ENCODE assay signal across 10 mouse cellular contexts in the genomic region with DNA sequence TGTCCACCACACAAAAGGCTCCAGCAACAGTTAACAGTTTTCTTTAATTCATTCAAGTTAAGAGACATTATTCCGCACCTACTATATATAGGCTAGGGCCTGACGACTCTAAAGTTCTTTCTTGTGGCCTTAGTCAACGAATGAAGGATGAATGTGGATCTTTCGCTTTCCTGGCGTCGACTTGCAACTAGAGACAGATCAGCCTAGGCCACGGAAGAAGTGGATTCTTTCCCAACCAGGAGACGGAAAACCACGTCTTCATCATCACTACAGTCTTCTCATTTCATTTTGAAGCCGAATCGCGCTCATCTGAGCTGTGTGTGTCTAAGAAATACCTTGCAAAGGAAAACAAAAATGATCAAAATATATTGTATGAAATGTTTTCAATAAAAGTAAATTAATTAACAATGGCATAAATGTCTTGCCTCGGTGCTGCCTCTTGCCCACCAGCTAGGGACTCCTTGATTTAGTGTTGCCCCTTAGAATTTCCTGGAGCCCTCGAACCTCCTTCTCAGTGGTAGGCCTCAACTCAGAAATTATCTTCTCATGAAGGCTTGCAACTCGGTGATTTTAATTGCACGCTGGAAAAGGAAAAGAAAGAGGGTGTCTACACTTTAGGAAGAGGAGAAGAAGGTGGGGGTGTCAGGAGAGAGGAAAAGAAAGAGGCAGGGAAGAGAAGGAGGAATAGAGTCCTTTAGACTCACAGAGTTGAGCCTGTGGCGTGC. TPM values are rescaled to one million over a fixed set of nuclear protein-coding genes. Genes with fewer than 3 reads are reported as not detected.
DNase-seq lines count a peak whose midpoint lies in the region; ATAC-seq lines count a peak whose summit lies in the region.
"Had no signal": no experiment of that assay in that cellular context is flagged by ENCODE, and none has a peak within 500 bp of the region (broad histone marks: within the 10 kb centered on the region; RNA-seq: fewer than 3 reads in every experiment).

No protein-coding gene starts in this region.

- H3K4me1 ChIP-seq in heart, embryonic 12.5 days (replicated peaks): peaks cover 8% of the 10 kb centered on the region; the same call in 1 of the 2 replicates
- H3K4me1 ChIP-seq in hindbrain, embryonic 11.5 days (replicated peaks; ENCODE audit: control insufficient read depth, insufficient read depth, low read length): no peaks in the 10 kb centered on the region
- peaks cover 32% of the 10 kb centered on the region for H3K4me1 ChIP-seq in midbrain, embryonic 10.5 days

- peak overlapping the region; percentile 37; the same call in 1 of the 2 replicates for H3K9ac ChIP-seq in heart, embryonic 12.5 days
- no peak overlapping the region for H3K9ac ChIP-seq in hindbrain, embryonic 11.5 days (ENCODE audit: low read depth, low read length)

- H3K9me3 ChIP-seq in heart, embryonic 12.5 days (replicated peaks): no peaks in the 10 kb centered on the region
- H3K9me3 ChIP-seq in hindbrain, embryonic 11.5 days (ENCODE audit: control insufficient read depth, low read length): no peaks in the 10 kb centered on the region
- H3K9me3 ChIP-seq in midbrain, embryonic 10.5 days (replicated peaks): no peaks in the 10 kb centered on the region

- no peak overlapping the region for H3K27ac ChIP-seq in heart, embryonic 12.5 days (ENCODE audit: poor library complexity, severe bottlenecking)
- H3K27ac ChIP-seq in hindbrain, embryonic 11.5 days (ENCODE audit: low read depth, low read length): no peak overlapping the region
- H3K27ac ChIP-seq in midbrain, embryonic 10.5 days (replicated peaks): peak overlapping the region; percentile 47; the same call in 1 of the 2 replicates

- peak overlapping the region; percentile 70 for H3K4me3 ChIP-seq in heart, embryonic 12.5 days
- H3K4me3 ChIP-seq in hindbrain, embryonic 11.5 days (ENCODE audit: low read depth, low read length): peak overlapping the region; percentile 41
- peak overlapping the region; percentile 64 for H3K4me3 ChIP-seq in midbrain, embryonic 10.5 days

- no peaks in the 10 kb centered on the region for H3K36me3 ChIP-seq in heart, embryonic 12.5 days
- no peaks in the 10 kb centered on the region for H3K36me3 ChIP-seq in hindbrain, embryonic 11.5 days (ENCODE audit: control insufficient read depth, insufficient read depth, low read length)
- H3K36me3 ChIP-seq in midbrain, embryonic 10.5 days: no peaks in the 10 kb centered on the region

- H3K27me3 ChIP-seq in heart, embryonic 12.5 days (replicated peaks): no peaks in the 10 kb centered on the region
- H3K27me3 ChIP-seq in hindbrain, embryonic 11.5 days (ENCODE audit: control insufficient read depth, insufficient read depth, low read length): no peaks in the 10 kb centered on the region; the same call in 1 of the 2 replicates
- no peaks in the 10 kb centered on the region; the same call in 1 of the 2 replicates for H3K27me3 ChIP-seq in midbrain, embryonic 10.5 days (ENCODE audit: low read depth, poor library complexity, severe bottlenecking)

- no peak for DNase-seq in heart, postnatal 25 days (ENCODE audit: low spot score)
- DNase-seq in MN1 (ENCODE audit: low spot score): peak; percentile 44
- no peak for DNase-seq in hindbrain, embryonic 11.5 days (ENCODE audit: low spot score)
- DNase-seq in midbrain, embryonic 10.5 days (ENCODE audit: low spot score): no peak
- DNase-seq in thymus, postnatal 10 days (ENCODE audit: low spot score in 2 of 2): no peak
- no peak for DNase-seq in ovary, adult 18-20 months (ENCODE audit: low spot score)
- DNase-seq in thymus, adult 18-20 months: no peak

- intact Hi-C loops in heart, postnatal 25 days (cut with DNase I): loop anchor here (5.0 kb wide), 4 partner anchors 62 to 852 kb away; no protein-coding TSS in a partner anchor

- no peak for ATAC-seq in heart, embryonic 12.5 days (ENCODE audit: insufficient number of reproducible peaks, low FRiP score)
- no peak for ATAC-seq in hindbrain, embryonic 11.5 days (ENCODE audit: low FRiP score)

- peak overlapping the region; percentile 73 for H3K4me2 ChIP-seq in heart, embryonic 12.5 days
- peak overlapping the region; percentile 52 for H3K4me2 ChIP-seq in hindbrain, embryonic 11.5 days (replicated peaks; ENCODE audit: low read depth, low read length)

- WGBS in heart, embryonic 12.5 days: 43% methylated on average over 17 of the region's 17 CpGs
- WGBS in hindbrain, embryonic 11.5 days: 33% methylated on average over 17 of the region's 17 CpGs
- WGBS in midbrain, embryonic 10.5 days: 28% methylated on average over 17 of the region's 17 CpGs

RNA-seq across cellular contexts. Expression of gene Trim27, which starts 8.7 kb away (rescaled TPM):
- polyA plus RNA-seq in heart, embryonic 12.5 days (2016; fragmentation: Nextera tagmentation; extraction: Ambion mirVana): 98.2 and 103 TPM in 2 replicates
- 10 to 100 TPM; 18.8 to 19.0 TPM for total RNA-seq in heart, postnatal 25 days (2021)
- 133 and 144 TPM in 2 replicates for polyA plus RNA-seq in hindbrain, embryonic 11.5 days (2014; fragmentation: Nextera tagmentation; extraction: Ambion mirVana)
- 146 and 162 TPM in 2 replicates for polyA plus RNA-seq in midbrain, embryonic 10.5 days (2016; fragmentation: Nextera tagmentation; extraction: Ambion mirVana)

RNA-seq across cellular contexts. Expression of gene Olfr1368, which starts 24.9 kb away (rescaled TPM):
- not detected in 2 replicates for polyA plus RNA-seq in heart, embryonic 12.5 days (2016; fragmentation: Nextera tagmentation; extraction: Ambion mirVana)
- not detected for total RNA-seq in heart, postnatal 25 days (2021)
- polyA plus RNA-seq in hindbrain, embryonic 11.5 days (2014; fragmentation: Nextera tagmentation; extraction: Ambion mirVana): not detected in 2 replicates
- polyA plus RNA-seq in midbrain, embryonic 10.5 days (2016; fragmentation: Nextera tagmentation; extraction: Ambion mirVana): not detected in 2 replicates
- total RNA-seq: layer of hippocampus, postnatal 10 days had no signal
- polyA plus RNA-seq: small intestine, adult 2 months had no signal

RNA-seq across cellular contexts. Expression of gene Olfr263, which starts 41.2 kb away (rescaled TPM):
- polyA plus RNA-seq in heart, embryonic 12.5 days (2016; fragmentation: Nextera tagmentation; extraction: Ambion mirVana): not detected in 2 replicates
- total RNA-seq in heart, postnatal 25 days (2021): not detected
- not detected in 2 replicates for polyA plus RNA-seq in hindbrain, embryonic 11.5 days (2014; fragmentation: Nextera tagmentation; extraction: Ambion mirVana)
- polyA plus RNA-seq in midbrain, embryonic 10.5 days (2016; fragmentation: Nextera tagmentation; extraction: Ambion mirVana): not detected in 2 replicates
- total RNA-seq: layer of hippocampus, postnatal 10 days had no signal
- polyA plus RNA-seq: small intestine, adult 2 months had no signal

RNA-seq across cellular contexts. Expression of gene Olfr1369-ps1, which starts 59.3 kb away (rescaled TPM):
- not detected in 2 replicates for polyA plus RNA-seq in heart, embryonic 12.5 days (2016; fragmentation: Nextera tagmentation; extraction: Ambion mirVana)
- not detected for total RNA-seq in heart, postnatal 25 days (2021)
- polyA plus RNA-seq in hindbrain, embryonic 11.5 days (2014; fragmentation: Nextera tagmentation; extraction: Ambion mirVana): 0.04 TPM in 1 of 2 replicates, not detected in the other
- polyA plus RNA-seq in midbrain, embryonic 10.5 days (2016; fragmentation: Nextera tagmentation; extraction: Ambion mirVana): 0.06 and 0.07 TPM in 2 replicates
- total RNA-seq: layer of hippocampus, postnatal 10 days had no signal
- polyA plus RNA-seq: small intestine, adult 2 months had no signal
